Mouse (Mus musculus) gastrocnemius, adult 2 months (tissue): ENCODE data around the gene Vill. TPM values are rescaled to one million over a fixed set of nuclear protein-coding genes. Genes with fewer than 3 reads are reported as not detected.

Experiments
- DNase-seq: peaks from one replicate; pipeline ENCODE4 v3.0.0; 2022
- H3K27ac ChIP-seq: fragments of 200-600 bp; 2 replicates; pipeline ENCODE4 v1.8.1; 2022; ENCODE audit warnings: mild to moderate bottlenecking
- H3K4me3 ChIP-seq: fragments of 200-600 bp; 2 replicates; pipeline ENCODE4 v1.8.1; 2022; ENCODE audit warnings: mild to moderate bottlenecking, moderate library complexity
- CTCF ChIP-seq: fragments of 200-600 bp; IDR thresholded peaks from 2 replicates; pipeline ENCODE4 v1.8.1; 2022; ENCODE audit warnings: antibody characterized with exemption, mild to moderate bottlenecking, moderate library complexity
- intact Hi-C: fragments of 180-260 bp; cut with DNase I; formaldehyde crosslinking; loops from one replicate; pipeline ENCODE4 v1.15.1; 2025
- microRNA-seq: library from miRNA; unstranded; fragments of <30 nt; microRNA quantifications from one replicate; pipeline ENCODE4 v1.2.0, GENCODE M21; 2021
- total RNA-seq, 2 experiments: library from RNA; stranded (reverse); gene quantifications; 2 replicates each; pipeline ENCODE4 v1.2.3; 2021

The Vill gene
- total RNA-seq, 2 experiments from 2014 or later, result 0.45 TPM; not detected in 1

- no peak for DNase-seq
- no peak overlapping the region for H3K27ac ChIP-seq
- H3K4me3 ChIP-seq, result no peak overlapping the region
- intact Hi-C loops, result no loop called here
- TF ChIP-seq CTCF, result no peak
These were observed 62.3 kb downstream of the Vill start for GRCm38 (mm10) chr9:119114911-119115310.

DNA sequence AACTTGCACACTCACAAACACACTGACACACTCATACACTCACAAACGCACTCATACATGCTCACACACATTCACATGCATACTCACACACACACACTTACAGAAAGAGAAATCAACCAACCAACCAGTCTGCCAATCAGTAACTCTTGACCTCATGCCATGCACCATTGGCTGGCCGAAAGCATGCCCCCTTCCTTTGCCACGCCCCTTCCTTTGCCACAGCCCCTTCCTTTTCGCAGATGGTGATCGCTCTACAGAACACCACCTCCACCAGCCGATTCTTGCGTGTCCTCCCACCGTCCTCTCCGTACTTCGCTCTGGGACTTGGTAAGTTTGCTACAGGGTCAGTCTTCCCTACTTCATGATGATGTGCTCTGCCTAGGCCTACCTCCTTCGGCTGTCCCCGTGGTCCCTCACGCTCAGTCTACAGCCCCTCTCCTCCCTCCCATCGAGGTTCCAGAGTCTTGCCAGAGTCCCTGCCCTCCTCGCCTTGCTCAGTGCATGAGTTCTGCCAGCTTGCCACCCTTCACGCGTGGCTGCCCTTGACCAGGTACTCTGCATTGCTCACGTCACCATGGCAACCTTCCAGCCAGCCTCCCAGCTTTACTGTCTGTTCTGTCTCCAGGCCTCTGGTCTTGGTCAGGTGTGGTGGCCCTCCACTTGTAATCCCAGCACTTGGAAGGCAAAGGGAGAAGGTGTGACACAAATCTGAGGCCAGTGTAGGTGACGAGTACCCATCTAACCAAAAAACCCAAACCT is 67.0 kb downstream of the Vill start:
- no peak overlapping the region for H3K27ac ChIP-seq
- intact Hi-C loops, result no loop called here
- DNase-seq, result no peak
- H3K4me3 ChIP-seq, result no peak overlapping the region
- no peak for TF ChIP-seq CTCF

- intact Hi-C loops, result no loop called here
- no peak overlapping the region for H3K27ac ChIP-seq
- no peak for TF ChIP-seq CTCF
- no peak overlapping the region for H3K4me3 ChIP-seq
- no peak for DNase-seq
These were observed 67.6 kb downstream of the Vill start for GRCm38 (mm10) chr9:119120168-119120560.

Small RNAs within 50 kb of the gene (microRNA-seq; reads per million reads assigned to microRNA genes)
- 578 reads per million, percentile 69 among the genes with 10 or more reads in this experiment for gene Mir26a-1

Other genes with a start within 250 kb of the Vill start
- gene Ctdspl, start 126.3 kb upstream of the Vill start, total RNA-seq, result 1 to 10 TPM; 3.5 to 5.9 TPM
- 1 to 10 TPM; 7.6 to 9.6 TPM for gene Plcd1, start 40.7 kb downstream of the Vill start, total RNA-seq
- gene Dlec1, start 49.7 kb downstream of the Vill start, total RNA-seq, result not detected
- under 1 TPM; 0.46 to 0.84 TPM for gene Acaa1b, start 104.3 kb downstream of the Vill start, total RNA-seq
- not detected for gene Gm47289, start 106.4 kb downstream of the Vill start, total RNA-seq
- not detected for gene Slc22a13, start 156.3 kb downstream of the Vill start, total RNA-seq